Mouse (Mus musculus): Measurements from ENCODE around the gene Cd40lg. TPM values are rescaled to one million over a fixed set of nuclear protein-coding genes. Genes with fewer than 3 reads are reported as not detected.

Cd40lg gene
- total RNA-seq, 1 experiment from 2014 or later = not detected

Other genes starting within 250 kb of the Cd40lg start
- gene Brs3, start 169.1 kb upstream of the Cd40lg start, total RNA-seq (2021) = not detected in 2 replicates
- 47.7 and 50.1 TPM in 2 replicates for gene Htatsf1, start 158.6 kb upstream of the Cd40lg start, total RNA-seq (2021)
- not detected in 2 replicates for gene Vgll1, start 124.0 kb upstream of the Cd40lg start, total RNA-seq (2021)
- gene Arhgef6, start 126.6 kb downstream of the Cd40lg start, total RNA-seq (2021) = 46.8 and 52.8 TPM in 2 replicates
- gene Rbmx, start 180.9 kb downstream of the Cd40lg start, total RNA-seq (2021) = 30.8 and 33.0 TPM in 2 replicates
- not detected in 2 replicates for gene Gm364, start 197.0 kb downstream of the Cd40lg start, total RNA-seq (2021)